Mouse (Mus musculus) natural killer cell, adult 2 months (primary cell): ENCODE results near the gene Necap1.

Experiments
- DNase-seq, 2 experiments: peaks; one replicate each; pipeline ENCODE4 v3.0.0; 2022; ENCODE audit warnings: low spot score in 2 of 2

The Necap1 gene

DNA sequence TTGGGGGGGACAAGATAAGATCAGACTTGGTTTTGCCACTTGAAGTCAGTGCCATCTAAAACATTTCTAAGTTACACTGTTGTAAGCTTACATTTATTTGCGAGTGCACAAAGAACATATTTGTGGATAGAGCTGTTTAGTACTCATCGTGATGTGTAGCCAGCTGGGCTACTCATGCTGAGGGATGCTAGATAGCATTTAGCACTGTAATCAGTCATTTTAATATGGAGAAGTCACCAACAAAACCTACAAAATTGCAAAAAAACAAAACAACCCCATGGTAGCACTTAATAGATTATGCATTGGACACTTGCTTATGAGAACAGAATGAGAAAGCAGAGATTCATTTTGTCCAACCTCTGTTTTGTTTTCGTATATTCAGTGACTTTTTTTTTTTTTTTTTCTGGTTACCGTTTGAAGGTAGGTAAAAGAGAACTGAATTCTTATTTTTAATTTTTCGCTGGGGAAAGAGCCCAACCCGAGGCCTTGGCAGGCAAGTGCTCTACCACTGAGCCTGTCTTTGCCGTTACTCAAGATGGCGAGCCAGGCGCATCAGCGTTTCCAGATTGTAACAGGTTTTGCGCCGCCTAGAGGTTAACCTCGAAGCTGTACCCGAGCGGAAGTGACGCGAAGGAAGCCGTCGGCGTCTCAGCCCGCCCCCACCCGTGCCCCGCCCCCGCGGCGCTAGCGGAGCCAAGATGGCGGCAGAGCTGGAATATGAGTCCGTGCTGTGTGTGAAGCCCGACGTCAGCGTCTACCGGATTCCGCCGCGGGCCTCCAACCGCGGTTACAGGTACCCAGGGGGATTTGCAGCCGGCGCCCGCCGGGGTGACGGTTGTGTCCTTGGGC is at the start of gene Necap1:
Gene Necap1, plus strand, starts transcription at position 604 of the 849 bp plus-strand sequence.
- DNase-seq: peak; percentile 95 to 97

DNA sequence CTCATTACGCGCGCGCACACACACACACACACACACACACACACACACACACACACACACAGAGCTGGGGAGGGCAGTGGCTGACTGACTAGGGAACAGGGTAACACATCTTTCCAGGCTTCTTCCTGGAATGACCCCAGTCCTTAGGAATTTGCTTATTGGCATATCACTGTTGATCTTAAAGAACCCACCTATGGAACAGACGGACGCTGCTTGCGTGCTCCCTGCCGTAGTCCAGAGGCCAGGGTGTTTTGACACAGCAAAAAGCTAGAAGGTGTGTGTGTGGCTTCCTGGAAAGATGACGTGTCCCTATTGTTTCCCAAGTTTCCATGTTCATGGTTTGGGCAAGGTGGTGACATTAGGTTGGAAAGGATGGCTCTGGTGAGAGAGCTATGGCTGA is 49.1 kb upstream of the Necap1 start:
- no peak for DNase-seq

DNA sequence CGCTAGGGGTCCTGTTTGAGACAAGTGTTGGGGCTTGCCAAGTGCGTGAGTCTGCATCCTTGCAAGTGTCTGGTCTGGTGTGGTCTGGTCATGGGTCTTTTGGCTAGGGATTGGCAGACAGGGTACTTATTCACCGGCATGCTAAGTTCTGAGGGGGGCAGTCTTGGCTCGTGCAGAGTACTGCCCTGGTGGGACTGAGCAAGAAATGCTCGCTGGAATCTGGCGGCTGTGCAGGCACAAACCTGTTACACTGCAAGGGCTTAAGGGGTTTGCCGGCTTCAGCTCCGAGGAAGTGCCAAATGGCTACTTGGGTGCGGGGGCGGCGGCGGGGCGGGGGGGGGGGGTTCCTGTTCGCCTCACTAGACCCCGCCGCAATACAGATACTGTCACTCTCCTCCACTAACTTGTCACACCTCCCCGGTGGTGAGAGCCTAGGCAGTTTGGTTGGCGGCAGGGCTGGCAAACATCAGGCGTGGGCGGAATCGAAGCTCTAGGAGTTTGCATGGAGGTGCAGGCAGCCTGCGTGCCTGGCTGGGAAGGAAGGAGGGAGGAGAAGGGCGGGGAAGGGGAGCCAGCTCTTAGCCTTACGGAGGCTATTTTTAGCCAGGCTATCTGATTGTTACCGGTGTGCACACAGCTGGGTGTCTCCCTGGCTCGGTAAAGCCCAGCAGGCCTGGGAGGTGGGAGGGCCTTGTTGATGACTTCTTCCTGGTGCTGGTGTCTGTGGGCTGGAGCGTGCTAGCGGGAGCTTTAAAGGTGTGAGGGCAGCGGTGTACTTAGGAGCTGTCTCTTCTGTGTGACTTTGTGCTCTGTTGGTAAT is 48.1 kb upstream of the Necap1 start:
- DNase-seq: peak; percentile 72 to 80

DNA sequence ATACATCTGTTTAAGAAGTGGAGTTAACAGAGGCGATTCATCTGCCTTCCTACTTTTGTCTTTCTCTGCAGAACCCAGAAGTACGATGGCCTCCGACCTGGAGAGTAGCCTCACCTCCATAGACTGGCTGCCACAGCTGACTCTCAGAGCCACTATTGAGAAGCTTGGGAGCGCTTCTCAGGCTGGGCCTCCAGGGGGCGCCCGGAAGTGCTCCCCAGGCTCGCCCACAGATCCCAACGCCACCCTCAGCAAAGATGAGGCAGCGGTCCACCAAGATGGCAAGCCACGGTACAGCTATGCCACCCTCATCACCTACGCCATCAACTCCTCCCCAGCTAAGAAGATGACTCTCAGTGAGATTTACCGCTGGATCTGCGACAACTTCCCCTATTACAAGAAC is 46.2 kb upstream of the Necap1 start:
- DNase-seq: peak in 1 of 2 experiments; percentile 50

DNA sequence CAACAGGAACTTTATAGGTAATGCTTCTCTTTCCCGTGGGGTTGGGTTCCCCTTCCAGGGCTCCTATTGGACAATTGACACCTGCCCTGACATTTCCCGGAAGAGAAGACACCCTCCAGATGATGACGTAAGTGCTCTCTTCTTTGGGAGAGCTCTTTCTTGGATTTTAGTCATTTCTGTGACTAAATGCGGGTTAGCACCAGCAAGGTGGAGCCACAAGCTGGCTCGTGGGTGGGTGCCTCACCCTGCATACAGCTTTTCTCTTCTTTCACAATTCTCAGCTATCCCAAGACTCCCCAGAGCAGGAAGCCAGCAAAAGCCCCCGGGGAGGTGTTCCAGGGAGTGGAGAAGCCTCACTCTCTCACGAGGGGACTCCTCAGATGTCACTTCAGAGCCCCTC is 41.4 kb upstream of the Necap1 start:
- DNase-seq: no peak

DNA sequence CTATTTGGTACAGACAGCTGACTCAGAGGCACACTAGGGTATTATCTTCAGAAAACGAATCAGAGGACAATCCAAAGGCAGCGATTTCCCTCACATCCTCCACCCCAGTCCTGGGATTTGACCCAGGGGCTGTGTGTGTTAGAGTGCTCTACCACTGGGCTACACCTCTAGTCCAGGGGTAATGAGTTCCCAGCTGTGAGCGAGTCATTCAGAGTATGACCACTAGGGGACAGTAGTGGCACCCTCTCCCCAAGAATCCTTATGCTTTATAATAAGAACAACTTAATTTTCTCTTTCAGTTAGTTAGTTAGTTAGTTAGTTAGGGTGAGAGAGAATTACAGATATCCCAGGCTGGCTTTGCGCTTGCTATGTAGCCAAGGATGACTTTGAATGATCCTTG is 39.9 kb upstream of the Necap1 start:
- DNase-seq: peak; percentile 52 to 69

DNA sequence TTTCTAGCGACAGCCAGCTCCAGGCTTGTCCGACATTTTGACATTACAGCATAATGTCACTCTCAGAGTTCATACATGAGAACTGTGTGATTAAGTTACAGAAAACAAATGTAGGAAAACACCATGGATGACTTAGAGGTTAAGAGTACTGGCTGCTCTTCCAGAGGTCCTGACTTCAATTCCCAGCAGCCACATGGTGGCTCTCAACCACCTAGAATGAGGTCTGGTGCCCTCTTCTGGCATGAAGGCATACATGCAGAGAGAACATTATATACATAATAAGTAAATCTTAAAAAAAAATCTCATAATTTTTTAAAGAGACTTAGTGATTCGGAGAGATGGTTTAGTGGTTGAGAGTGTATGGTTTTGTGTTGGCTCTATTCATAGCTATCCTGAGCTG is 37.3 kb upstream of the Necap1 start:
- no peak for DNase-seq

DNA sequence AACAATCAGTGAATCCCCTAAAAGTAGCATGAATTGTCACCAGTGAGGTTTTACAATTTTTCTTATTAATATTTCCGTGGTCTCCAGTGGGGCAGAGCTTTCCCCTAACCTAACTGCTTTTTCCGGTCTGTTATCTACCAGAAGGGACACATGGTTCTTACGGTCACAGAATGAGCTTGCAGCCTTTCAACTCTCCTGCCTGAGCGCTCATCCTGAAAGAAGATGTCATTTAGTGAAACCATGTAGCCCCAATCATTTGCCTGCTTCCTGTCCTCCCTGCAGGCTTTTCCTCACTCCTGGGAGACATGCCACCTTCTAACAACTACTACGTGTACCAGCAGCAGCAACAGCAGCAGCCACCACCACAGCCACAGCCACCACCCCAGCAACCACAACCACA is 36.7 kb upstream of the Necap1 start:
- no peak for DNase-seq

DNA sequence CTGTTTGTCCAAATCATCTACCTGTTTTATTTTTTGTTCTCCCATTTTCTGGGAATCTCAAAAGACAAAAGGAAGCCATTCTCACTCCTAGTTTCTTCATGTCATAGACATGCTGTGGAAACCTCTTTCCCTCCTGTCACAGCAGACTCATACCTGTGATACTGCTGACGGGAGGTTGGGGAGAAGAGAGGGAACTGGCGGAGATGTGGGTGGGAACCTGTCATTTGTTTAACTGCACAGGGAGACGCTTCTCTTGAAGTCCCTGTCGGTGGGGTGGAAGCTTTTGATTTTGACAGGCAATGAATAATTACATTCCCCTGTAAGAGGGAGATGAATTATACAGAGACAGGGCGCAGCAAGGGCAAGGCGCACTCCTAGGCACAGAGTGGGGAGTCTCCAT is 30.5 kb upstream of the Necap1 start:
- DNase-seq: no peak

DNA sequence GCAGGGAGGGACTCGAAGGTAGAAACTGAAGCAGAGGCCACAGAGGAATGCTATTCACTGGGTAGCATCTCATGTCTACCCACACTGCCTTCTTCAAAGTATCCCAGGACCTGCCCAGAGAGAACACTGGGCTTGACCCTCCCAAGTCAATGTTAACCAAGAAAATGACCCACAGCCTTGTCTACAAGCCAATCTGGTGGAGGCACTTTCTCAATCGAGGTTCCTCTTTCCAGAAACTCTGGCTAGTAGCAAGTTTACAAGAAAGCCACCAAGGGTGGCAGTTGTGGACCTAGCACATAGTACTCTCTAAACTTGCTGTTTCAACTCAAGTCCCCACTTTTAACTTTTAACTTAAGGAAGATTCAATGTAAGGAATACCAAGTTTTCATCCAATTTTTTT is 21.6 kb upstream of the Necap1 start:
- DNase-seq: no peak

DNA sequence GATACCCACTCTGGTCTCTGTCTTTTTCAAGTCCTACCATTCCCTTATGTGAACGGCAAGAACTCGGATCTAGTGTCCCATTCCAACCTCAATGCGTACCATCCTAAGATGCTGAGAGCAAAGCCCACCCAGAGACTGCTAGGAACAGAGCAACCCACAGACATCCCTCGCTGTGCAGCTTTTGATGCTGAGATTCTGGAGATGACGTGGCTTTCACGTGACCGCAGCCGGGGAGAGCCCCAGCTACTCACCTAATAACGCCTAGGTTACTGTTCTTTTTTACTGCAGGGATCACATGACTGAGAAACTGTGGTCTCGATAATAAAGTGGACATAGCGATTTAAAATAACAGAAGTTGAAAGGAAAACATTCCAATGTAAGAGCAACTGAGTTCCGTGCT is 19.7 kb upstream of the Necap1 start:
- DNase-seq: no peak

DNA sequence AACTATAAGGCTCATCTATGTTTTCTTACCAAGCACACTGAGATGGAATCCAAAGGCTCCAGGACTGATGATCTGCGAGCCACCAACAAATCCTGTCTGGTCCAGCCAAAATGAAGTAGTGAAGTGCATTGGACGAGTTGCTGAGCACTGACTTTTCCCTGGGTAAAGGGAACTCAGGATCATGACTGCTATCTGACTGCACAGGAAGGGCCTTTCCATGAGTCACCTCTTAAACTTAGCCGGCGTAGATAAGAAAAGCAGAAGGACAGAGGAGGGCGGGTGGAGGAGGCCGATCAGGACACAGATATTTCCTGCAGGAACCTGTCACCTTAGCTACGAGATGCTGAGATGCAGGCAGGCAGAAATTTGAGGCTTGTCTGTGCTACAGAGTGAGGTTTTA is 18.3 kb upstream of the Necap1 start, which contains the start of gene C3ar1:
Gene C3ar1, minus strand, starts transcription at position 207 of the 400 bp plus-strand sequence.
- DNase-seq: no peak

DNA sequence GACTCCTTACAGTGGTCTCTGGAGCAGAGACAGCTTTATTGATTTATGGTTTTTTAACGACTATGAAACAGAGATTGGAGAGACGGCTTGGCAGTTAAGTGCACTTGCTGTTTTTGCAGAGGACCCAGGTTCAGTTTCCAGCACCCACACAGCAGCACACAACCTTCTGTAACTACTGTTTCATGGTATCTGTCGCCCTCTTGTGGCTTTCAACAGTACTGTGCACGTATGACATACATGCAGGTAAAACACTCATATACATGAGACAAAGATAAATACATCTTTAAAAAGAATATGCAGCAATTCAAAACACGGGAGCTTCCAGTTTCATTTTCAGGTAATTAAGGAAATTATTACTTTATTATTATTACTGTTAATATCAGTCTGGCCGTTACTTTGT is 11.8 kb upstream of the Necap1 start:
- DNase-seq: no peak

DNA sequence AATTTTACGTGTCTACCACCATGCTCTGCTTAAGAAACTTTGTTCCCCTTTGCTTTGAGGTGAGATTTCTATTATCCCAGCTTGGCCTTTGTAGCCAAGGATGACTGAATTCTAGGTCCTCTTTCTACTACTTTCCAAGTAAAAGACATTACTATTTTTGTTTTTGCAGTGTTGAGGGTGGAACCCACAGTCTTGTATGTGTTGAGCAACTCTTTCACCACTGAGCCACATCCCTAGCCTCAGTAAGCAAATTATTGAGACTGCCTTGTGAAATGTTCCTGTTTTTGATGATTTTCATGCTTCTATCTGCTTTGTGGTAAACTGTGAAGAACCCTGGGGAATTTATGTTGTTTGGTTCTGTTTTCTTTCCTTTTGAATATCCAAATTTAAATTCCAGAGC is 11.4 kb upstream of the Necap1 start:
- no peak for DNase-seq

DNA sequence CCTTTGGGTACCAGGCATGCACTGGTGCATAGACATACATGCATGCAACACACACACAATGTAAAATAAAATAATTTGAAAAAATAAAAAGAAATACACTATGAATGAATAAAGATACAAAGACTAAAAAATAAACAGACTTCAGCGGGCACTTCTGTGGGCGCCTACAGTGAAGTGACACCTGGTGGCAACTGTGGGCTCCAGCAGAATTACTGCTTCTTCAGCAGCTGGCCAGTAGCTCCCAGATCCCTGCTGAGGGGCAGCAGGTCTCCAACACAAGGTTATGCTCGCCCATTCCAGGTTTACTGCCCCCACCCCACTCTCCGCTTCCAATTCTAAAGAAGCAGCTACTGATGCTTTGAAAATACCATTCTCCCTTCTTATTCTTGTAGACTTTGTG is 6.4 kb upstream of the Necap1 start:
- peak in 1 of 2 experiments; percentile 17 for DNase-seq

DNA sequence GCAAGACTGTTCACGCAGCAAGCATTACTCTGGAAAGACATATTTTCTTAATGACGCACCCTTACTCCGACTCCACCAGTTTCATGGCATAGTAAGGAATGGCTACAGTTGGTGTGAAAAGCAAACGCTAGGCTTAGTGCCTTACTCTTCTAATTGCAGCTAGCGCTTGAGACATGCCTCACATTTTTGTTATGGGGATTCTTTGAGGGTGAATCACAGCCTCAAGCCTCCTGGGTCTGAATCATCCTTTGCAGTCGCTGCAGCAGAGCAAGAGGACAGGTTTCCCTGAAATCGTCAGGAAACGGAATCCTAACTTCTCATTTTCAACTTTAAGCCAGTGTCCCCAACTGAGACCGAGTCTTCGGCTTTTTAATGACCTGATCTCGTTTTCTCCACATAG is 4.4 kb upstream of the Necap1 start:
- no peak for DNase-seq

DNA sequence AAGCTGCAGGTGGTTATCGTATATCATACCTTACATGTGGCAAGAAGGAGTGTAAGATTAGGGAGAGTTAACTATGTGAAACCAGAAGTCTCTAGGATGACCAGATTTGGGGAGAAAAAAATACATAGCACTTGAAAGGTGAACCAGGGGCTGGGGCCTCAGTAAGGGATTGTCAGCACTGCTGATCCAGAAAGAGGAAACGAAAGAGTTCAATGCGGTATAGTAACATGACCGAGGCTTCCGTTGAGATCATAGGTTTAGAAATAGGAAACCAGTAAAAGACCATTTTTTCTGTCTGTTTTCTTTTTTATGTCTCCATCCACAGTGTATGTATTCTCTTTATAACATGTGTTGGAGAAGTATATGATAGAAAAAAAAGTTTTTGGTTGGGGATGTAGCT is 1.5 kb upstream of the Necap1 start:
- DNase-seq: peak; percentile 42 to 71

DNA sequence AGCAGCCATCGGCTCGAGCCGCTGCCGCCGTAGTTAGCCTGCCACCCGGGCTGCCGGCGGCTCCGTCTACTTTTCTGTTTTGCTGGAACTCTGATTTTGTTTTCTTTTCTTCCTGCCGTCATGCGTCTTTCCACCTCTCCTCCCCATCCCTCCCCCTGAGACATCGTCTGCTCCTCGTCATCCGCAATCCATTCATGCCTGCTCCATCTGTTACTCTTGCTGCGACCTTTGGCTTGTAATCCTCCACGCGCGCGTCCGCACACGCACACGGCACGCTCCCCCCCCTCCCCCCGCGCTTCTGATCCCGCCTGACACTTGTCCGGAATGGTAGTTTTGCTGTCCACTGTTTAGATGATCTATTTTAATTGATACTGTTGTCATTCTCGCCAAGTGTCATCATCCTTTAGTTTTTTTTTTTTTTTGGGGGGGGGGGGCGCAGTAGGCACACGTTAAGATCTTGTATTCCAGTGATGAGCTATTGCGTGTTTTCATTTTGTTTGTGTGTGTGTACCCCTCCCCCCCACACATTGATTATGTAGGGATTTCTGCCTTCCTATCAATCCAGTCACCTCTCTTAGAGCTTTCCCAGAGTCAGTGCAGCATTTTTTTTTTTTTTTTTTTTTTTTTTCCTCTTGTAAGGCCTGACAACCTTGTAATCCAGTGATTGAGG is 581 bp downstream of the Necap1 start:
- no peak for DNase-seq

DNA sequence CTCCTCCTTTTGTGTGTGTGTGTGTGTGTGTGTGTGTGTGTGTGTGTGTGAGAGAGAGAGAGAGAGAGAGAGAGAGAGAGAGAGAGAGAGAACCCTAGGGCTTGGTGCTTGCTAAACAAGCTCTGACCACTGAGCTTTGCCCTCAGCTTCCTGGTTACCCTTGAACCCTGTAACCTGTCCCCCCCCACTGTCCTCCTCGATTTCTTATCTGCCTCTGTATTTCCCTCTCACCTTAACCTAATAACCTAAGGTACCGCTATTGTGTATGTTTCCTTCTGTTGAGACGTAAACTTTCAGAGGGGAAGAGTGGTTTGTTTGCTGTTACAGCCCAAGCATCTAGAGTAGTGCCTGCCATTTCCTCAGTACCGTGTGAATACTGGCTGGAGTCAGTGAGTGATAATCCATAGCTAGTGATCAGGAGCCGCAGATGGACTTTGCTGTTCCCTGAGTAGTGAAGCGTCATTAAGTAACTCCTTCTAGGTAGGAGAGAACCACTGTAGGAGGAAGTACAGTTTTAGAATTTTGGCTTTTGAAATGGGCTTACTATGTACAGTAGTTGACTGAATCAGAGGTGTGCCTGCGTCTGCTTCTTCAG is 5.0 kb downstream of the Necap1 start:
- no peak for DNase-seq

DNA sequence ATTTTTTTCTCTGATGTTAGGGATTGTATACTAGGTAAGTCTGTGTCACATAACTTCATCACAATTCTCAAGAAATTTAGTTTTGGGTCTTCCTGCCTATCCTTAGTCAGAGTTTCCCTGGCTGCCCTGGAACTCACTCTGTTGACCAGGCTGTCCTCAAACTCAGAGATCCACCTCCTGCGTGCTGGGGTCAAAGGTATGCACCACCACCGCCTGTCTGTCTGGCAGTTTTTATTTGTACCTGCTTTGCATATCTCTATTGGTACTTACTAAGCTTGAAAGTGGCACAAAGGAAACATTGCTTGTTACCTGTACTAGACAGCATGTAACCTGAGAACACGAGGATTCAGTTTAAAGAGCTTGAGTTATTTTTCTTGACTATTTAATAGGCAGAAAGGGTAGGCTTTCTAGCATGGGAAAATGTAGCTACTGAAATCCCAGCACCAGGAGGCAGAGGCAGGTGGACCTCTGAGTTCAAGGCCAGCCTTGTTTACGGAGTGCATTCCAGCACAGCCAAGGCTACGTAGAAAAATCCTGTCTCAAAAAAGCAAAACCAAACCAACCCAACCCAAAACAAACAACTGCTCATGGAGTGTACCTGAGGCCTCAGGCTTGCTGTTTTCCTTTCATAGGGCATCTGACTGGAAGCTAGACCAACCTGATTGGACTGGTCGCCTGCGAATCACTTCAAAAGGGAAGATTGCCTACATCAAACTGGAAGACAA is 5.7 kb downstream of the Necap1 start:
- DNase-seq: no peak

DNA sequence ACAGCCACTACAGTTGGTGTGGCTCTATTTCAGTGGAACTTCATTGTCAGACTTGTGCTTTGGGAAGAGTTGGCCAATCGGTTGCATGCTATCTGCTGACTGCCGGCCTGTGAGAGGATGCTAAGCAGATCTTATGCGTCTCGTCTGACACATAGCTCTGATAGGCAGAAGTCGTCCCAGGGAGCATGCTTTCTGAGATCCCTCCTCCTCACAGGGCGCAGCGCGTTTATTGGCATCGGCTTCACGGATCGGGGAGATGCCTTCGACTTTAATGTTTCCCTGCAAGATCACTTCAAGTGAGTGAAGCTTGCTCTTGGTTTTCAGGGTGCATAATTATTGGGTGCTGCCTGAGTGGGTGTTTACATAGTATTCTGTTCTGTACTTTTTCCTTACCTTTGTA is 7.0 kb downstream of the Necap1 start:
- DNase-seq: no peak
